Comparison of ENCODE assay signal across 8 mouse cellular contexts in genomic region chr11:52395940-52396596, GRCm38 (mm10). TPM values are rescaled to one million over a fixed set of nuclear protein-coding genes. Genes with fewer than 3 reads are reported as not detected.
DNase-seq lines count a peak whose midpoint lies in the region; ATAC-seq lines count a peak whose summit lies in the region.

Gene 9530068E07Rik (plus strand): TSS chr11:52396428.

- peak; percentile 78 to 86 for DNase-seq in CD8-positive naive resting alpha-beta T cell, adult 2 months (ENCODE audit: low read depth in 2 of 2, low spot score in 2 of 2)
- DNase-seq in c-Kit-positive CD71-negative TER-119-negative erythroid progenitor cells, embryonic 14.5 days (ENCODE audit: low read depth), result peak; percentile 92
- peak; percentile 95 for DNase-seq in forebrain, embryonic 11.5 days (ENCODE audit: low spot score)
- peak; percentile 96 for DNase-seq in kidney, postnatal 36 days
- DNase-seq in telencephalon, adult 2 months (ENCODE audit: low read depth, low spot score), result peak; percentile 94

- H3K4me3 ChIP-seq in forebrain, embryonic 11.5 days (ENCODE audit: low read depth, low read length), result peak within 1 kb of the TSS; percentile 92
- peak within 1 kb of the TSS; percentile 98 for H3K4me3 ChIP-seq in heart, embryonic 16.5 days (ENCODE audit: low read length)
- H3K4me3 ChIP-seq in liver, embryonic 15.5 days (replicated peaks), result peak within 1 kb of the TSS; percentile 97
- H3K4me3 ChIP-seq in neural tube, embryonic 12.5 days, result peak within 1 kb of the TSS; percentile 81

- H3K9me3 ChIP-seq in forebrain, embryonic 11.5 days (ENCODE audit: control insufficient read depth, low read length), result no peaks in the 10 kb centered on the region
- H3K9me3 ChIP-seq in heart, embryonic 16.5 days (replicated peaks; ENCODE audit: control insufficient read depth, low read length), result no peaks in the 10 kb centered on the region
- H3K9me3 ChIP-seq in liver, embryonic 15.5 days (replicated peaks), result no peaks in the 10 kb centered on the region
- H3K9me3 ChIP-seq in neural tube, embryonic 12.5 days, result no peaks in the 10 kb centered on the region

- ATAC-seq in forebrain, embryonic 11.5 days (replicated peaks; ENCODE audit: low FRiP score), result peak; percentile 93
- ATAC-seq in heart, embryonic 16.5 days (replicated peaks; ENCODE audit: extremely low read depth, insufficient read depth, low FRiP score), result peak; percentile 95
- ATAC-seq in liver, embryonic 15.5 days (ENCODE audit: insufficient read depth), result peak; percentile 91
- peak; percentile 95 for ATAC-seq in neural tube, embryonic 12.5 days (ENCODE audit: low FRiP score, low read depth)

- H3K9ac ChIP-seq in forebrain, embryonic 11.5 days (ENCODE audit: low read length), result peak within 1 kb of the TSS; percentile 96
- H3K9ac ChIP-seq in heart, embryonic 16.5 days (ENCODE audit: low read length), result peak within 1 kb of the TSS; percentile 99
- peak within 1 kb of the TSS; percentile 92 for H3K9ac ChIP-seq in liver, embryonic 15.5 days
- peak within 1 kb of the TSS; percentile 82 for H3K9ac ChIP-seq in neural tube, embryonic 12.5 days

- no peaks in the 10 kb centered on the region for H3K36me3 ChIP-seq in forebrain, embryonic 11.5 days (ENCODE audit: control insufficient read depth, insufficient read depth, low read length)
- no peaks in the 10 kb centered on the region; the same call in 1 of the 2 replicates for H3K36me3 ChIP-seq in heart, embryonic 16.5 days (ENCODE audit: control insufficient read depth, insufficient read depth)
- H3K36me3 ChIP-seq in liver, embryonic 15.5 days (replicated peaks), result 0 out of 2 replicates have a peak, but pooled peaks cover 2% of the 10 kb centered on the region
- H3K36me3 ChIP-seq in neural tube, embryonic 12.5 days, result no peaks in the 10 kb centered on the region

- H3K27me3 ChIP-seq in forebrain, embryonic 11.5 days (ENCODE audit: control insufficient read depth, insufficient read depth, low read length), result no peaks in the 10 kb centered on the region
- H3K27me3 ChIP-seq in heart, embryonic 16.5 days (ENCODE audit: control insufficient read depth, insufficient read depth, low read length), result no peaks in the 10 kb centered on the region
- no peaks in the 10 kb centered on the region for H3K27me3 ChIP-seq in liver, embryonic 15.5 days
- no peaks in the 10 kb centered on the region for H3K27me3 ChIP-seq in neural tube, embryonic 12.5 days (replicated peaks)

- H3K27ac ChIP-seq in forebrain, embryonic 11.5 days (ENCODE audit: low read depth, low read length), result peak within 1 kb of the TSS; percentile 86
- peak within 1 kb of the TSS; percentile 96 for H3K27ac ChIP-seq in heart, embryonic 16.5 days (ENCODE audit: low read length)
- H3K27ac ChIP-seq in liver, embryonic 15.5 days (replicated peaks), result peak within 1 kb of the TSS; percentile 87
- peak within 1 kb of the TSS; percentile 23 for H3K27ac ChIP-seq in neural tube, embryonic 12.5 days

- H3K4me2 ChIP-seq in forebrain, embryonic 11.5 days (ENCODE audit: low read depth, low read length, severe bottlenecking), result peak within 1 kb of the TSS; percentile 59
- peak within 1 kb of the TSS; percentile 70 for H3K4me2 ChIP-seq in heart, embryonic 16.5 days (ENCODE audit: low read depth, low read length)
- peak within 1 kb of the TSS; percentile 78 for H3K4me2 ChIP-seq in liver, embryonic 15.5 days
- H3K4me2 ChIP-seq in neural tube, embryonic 12.5 days (replicated peaks), result peak within 1 kb of the TSS; percentile 68

- under 1% methylated on average over 38 of the region's 38 CpGs for WGBS in forebrain, embryonic 11.5 days
- WGBS in heart, embryonic 16.5 days, result 1% methylated on average over 38 of the region's 38 CpGs
- WGBS in liver, embryonic 15.5 days (ENCODE audit: insufficient replicate concordance), result 1% methylated on average over 38 of the region's 38 CpGs
- 2% methylated on average over 38 of the region's 38 CpGs for WGBS in neural tube, embryonic 12.5 days

- H3K4me1 ChIP-seq in forebrain, embryonic 11.5 days (replicated peaks; ENCODE audit: control insufficient read depth, insufficient read depth, low read length), result no peaks in the 10 kb centered on the region; the same call in 1 of the 2 replicates
- H3K4me1 ChIP-seq in heart, embryonic 16.5 days (ENCODE audit: control insufficient read depth, insufficient read depth, low read length), result peaks cover 8% of the 10 kb centered on the region
- peaks cover 46% of the 10 kb centered on the region for H3K4me1 ChIP-seq in liver, embryonic 15.5 days (replicated peaks)
- H3K4me1 ChIP-seq in neural tube, embryonic 12.5 days, result peaks cover 11% of the 10 kb centered on the region; the same call in 1 of the 2 replicates

RNA-seq across cellular contexts. Expression of gene 9530068E07Rik, which starts in this region (rescaled TPM):
- 162 and 169 TPM in 2 replicates for polyA plus RNA-seq in forebrain, embryonic 11.5 days (2014; fragmentation: Nextera tagmentation; extraction: Ambion mirVana)
- polyA plus RNA-seq in heart, embryonic 16.5 days (2015; fragmentation: Nextera tagmentation; extraction: Ambion mirVana), result 182 and 205 TPM in 2 replicates
- 55.4 and 58.7 TPM in 2 replicates for polyA plus RNA-seq in liver, embryonic 15.5 days (2015; fragmentation: Nextera tagmentation; extraction: Ambion mirVana)
- 151 and 153 TPM in 2 replicates for polyA plus RNA-seq in neural tube, embryonic 12.5 days (2016; fragmentation: Nextera tagmentation; extraction: Ambion mirVana)

Comparison
In these comparisons a context has a peak if more than half of its experiments do, and no peak if none do; other contexts are left out.
1. Peak in every context shown above with its lines: DNase-seq, ATAC-seq, H3K4me3 ChIP-seq and H3K27ac ChIP-seq.
2. H3K27ac ChIP-seq: peak in every context shown above with its lines; median percentile 96 in heart, embryonic 16.5 days; 87 in liver, embryonic 15.5 days; 86 in forebrain, embryonic 11.5 days; 23 in neural tube, embryonic 12.5 days.